Mouse (Mus musculus) brain, adult 2 months (tissue): ENCODE measurements around the gene Slco6c1.

ENCODE experiments used
- DNase-seq: peaks from one replicate; pipeline ENCODE4 v3.0.0; 2011; ENCODE audit warnings: low read depth, low spot score

Slco6c1 gene

GRCm38 (mm10) chr1:97128201-97128600 lies at the start of gene Slco6c1:
Gene Slco6c1, minus strand, starts transcription at chr1:97128301.
- no peak for DNase-seq

- no peak for DNase-seq
Observed at GRCm38 (mm10) chr1:97038982-97039381, 89.1 kb downstream of the Slco6c1 start.

GRCm38 (mm10) chr1:97038548-97038947 lies 89.6 kb downstream of the Slco6c1 start:
- DNase-seq = peak; percentile 72

GRCm38 (mm10) chr1:97037955-97038354 lies 90.1 kb downstream of the Slco6c1 start:
- no peak for DNase-seq

- no peak for DNase-seq
Observed at GRCm38 (mm10) chr1:97021388-97021787, 106.7 kb downstream of the Slco6c1 start.

- no peak for DNase-seq
Observed at GRCm38 (mm10) chr1:97019404-97019803, 108.7 kb downstream of the Slco6c1 start.

- DNase-seq = peak; percentile 68
Observed at GRCm38 (mm10) chr1:97018978-97019377, 109.1 kb downstream of the Slco6c1 start.
